Mouse (Mus musculus): ENCODE data around the gene Rap1gap2. TPM values are rescaled to one million over a fixed set of nuclear protein-coding genes. Genes with fewer than 3 reads are reported as not detected.
A peak's percentile ranks its signal among the peaks of the same experiment; 100 is the strongest.

The Rap1gap2 gene
- total RNA-seq, 2 experiments from 2014 or later = 0.82 to 3.2 TPM

DNA sequence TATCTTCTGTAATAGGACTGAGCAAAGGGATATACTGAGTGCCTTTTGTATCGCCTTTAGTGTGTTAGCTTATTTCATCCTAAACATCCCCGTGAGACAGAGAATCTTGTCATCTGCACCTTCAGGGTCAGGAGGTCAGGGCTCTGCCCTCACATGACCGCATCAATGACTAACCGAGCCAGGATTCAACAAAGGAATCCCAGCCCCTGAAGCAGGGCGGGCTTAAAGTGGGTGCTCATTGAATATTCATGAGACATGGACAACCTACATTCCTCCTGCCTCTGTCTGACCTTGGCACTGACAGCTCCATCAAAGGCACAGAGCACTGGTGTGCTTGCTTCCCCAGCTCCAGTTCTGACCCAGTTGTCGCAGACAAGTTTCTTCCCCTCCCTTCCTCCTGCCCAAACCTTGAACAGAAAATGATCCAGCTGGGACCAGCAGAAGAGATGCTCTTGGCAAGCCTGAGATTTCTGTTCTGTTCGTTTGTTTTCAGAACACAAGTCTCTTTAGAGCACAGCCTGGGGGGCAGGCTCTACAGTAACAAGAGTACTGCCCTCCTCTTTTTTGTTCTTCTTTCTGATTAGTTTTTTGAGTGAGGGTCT lies 61.8 kb downstream of the Rap1gap2 start:
- no peak for ATAC-seq (replicated peaks; ENCODE audit: poor library complexity, severe bottlenecking)

DNA sequence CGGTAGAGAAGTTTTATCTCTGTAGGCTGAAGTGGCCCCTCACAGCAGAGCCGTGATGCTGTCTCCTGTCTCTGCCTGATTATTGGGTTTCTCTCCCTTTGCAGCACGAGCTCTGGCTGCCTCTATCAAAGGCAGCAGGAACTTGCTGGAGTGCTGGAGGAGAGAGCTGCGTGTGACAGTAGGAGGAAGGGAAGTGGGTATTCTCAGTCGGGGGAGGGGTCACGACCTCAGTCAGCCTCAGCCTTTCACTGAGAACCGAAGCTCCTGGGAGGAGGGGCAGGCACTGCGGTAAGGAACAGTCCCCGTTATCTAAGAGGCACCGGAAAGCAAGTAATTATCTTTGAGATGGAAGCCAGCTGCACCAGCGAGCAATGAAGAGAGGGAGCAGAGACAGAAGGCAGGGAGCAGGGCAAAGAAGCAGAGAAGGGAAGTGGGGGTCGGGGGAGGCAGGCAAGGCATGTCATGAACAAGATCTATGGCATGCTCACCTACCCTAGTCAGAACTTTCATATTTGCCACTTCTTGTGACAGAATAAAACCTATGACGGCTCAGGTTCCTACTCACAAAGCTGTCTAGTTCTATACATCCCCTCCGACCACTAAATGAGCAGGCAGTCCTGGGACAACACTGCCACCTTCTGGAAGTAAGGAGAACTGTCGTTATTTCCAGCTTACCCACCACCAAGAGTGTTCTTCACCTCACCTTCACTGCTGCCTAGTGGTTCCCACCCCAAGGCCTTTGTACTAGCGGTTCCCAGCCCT lies 63.6 kb downstream of the Rap1gap2 start:
- peak; percentile 87 for ATAC-seq (replicated peaks; ENCODE audit: poor library complexity, severe bottlenecking)

DNA sequence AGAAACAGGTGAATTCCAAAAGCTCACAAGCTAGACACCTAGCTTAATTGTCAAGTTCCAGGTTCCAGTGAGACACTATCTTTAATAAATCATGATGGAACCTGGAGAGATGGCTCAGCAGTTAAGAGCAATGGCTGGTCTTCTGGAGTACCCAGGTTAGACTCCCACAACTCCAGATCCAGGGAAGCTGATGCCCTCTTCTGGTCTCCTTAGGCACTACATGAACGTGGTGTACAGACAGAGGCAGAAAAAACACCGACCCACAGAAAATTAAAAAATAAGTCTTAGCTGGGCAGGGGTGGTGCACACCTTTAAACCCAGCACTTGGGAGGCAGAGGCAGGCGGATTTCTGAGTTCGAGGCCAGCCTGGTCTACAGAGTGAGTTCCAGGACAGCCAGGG lies 64.5 kb downstream of the Rap1gap2 start:
- peak; percentile 50 for ATAC-seq (replicated peaks; ENCODE audit: poor library complexity, severe bottlenecking)

DNA sequence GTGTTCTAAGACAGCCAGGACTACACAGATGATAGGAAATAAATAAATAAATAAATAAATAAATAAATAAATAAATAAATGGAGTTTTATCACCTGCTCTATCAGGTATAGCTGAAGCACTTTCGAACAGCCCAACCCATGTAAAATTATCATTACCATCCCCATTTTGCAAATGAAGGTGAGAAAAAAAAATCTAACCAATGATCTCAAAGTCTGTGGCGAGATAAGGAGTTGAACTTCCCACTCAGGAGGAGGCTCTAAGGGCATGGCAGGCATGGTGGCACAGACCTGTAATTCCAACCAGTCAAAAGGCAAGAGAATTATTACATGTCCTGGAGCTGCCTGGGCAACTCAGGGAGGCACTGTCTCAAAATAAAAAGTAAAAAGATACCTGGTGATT lies 65.2 kb downstream of the Rap1gap2 start:
- no peak for ATAC-seq (replicated peaks; ENCODE audit: poor library complexity, severe bottlenecking)

DNA sequence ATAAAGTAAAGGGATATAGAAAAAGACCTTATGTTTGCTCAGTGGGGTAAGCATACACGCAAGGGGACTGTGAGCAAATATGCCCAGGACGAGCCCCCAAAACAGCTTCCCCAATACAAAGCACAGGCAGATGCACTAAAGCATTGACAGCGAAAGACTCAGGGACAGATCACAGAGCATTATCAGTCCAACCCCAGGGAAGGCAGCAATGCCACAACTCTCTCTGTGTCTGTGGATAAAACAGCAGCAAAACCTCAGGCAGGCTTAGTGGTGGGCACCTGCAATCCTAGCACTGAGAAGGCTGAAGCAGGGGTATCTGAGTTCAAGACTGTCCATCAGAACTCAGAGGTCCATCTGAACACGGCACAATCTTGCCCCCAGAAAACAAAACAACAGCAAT lies 73.4 kb downstream of the Rap1gap2 start:
- ATAC-seq (replicated peaks; ENCODE audit: poor library complexity, severe bottlenecking) = no peak

DNA sequence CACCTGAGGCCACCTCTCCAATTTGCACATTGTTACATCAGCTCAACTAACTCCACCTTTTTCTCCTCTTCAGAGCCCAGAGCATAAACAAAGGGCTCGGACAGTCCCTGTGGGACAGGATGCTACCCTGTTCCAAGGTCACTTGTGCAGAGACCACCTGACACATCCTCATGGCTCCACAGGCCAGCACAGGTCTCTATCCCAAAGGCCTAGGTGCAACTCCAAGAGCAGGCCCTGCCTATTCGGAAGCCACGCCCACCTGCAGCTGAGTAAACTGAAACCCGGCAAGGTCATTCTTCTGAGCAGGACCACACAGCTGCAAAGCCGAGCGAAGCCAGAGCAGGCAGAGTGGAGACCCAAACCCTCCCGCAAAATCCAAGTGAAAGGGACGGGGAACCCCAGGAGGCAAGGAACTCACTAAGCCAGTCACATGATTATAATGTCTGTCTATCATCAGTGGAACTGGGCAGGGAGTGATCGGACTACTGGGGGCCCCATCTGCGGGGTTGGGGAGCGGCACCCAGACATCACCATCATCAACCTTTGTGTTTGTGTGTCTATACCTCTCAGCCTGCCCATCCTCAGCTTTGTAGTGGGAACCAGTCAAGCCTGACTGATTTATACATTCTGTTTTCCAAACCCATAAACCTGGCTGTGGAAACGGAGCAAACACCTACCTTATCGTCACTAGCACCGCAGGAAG lies 74.4 kb downstream of the Rap1gap2 start:
- no peak for ATAC-seq (replicated peaks; ENCODE audit: poor library complexity, severe bottlenecking)

DNA sequence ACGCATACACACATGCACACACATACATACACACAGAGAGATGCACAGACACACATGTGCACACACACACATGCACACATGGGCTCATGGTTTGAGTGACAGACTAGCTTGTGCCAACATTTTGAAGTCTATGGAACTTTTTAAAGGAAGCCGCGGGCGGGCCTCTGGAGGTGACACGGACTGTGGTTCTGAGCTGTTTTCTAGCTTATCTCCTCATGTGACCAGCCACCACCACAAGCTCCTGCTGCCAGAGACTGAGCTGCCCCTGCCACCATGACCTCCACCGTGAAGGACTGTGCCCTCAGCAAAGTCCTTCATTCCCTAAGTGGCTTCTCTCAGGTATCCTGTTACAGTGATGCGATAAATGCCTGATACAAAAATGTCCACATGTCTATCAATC lies 76.3 kb downstream of the Rap1gap2 start:
- no peak for ATAC-seq (replicated peaks; ENCODE audit: poor library complexity, severe bottlenecking)

DNA sequence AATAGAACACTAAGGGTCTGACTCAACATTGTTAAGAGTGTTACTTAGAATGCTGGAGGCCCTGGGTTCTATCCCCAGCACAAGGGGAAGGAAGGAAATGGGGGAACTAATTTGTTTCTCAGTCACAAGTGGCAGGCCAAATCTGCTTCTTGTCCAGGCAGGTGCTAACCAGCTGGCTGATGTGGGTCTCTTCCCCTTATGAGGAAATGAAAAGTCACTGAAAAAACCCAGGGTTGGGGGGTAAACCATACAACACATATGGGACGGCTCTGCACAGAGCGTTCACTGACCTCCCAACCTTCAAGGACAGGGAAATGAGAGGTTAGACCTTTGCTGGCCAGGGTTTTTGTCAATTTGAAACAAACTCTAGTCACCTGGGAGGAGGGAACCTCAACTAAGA lies 77.7 kb downstream of the Rap1gap2 start:
- peak; percentile 15; the same call in 1 of the 2 replicates for ATAC-seq (replicated peaks; ENCODE audit: poor library complexity, severe bottlenecking)

DNA sequence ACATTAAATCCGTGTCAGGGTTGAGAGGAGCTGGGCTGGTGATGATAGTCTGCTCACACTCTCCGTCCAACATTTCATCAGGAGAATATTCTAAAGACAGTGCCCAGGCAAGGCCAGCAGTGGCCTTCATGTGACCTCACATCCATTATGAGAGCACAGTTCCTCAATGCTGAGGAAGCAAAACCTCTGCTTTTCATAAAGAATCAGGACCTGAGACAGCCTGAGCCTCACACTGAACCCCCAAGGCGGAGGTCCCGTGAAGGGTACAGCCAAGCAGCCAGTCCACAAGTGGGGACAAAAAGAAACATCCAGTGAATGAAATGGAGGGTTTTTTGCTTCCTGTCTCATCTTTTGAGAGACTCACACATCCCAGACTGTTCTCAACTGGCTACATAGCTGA lies 78.3 kb downstream of the Rap1gap2 start:
- ATAC-seq (replicated peaks; ENCODE audit: poor library complexity, severe bottlenecking) = no peak

DNA sequence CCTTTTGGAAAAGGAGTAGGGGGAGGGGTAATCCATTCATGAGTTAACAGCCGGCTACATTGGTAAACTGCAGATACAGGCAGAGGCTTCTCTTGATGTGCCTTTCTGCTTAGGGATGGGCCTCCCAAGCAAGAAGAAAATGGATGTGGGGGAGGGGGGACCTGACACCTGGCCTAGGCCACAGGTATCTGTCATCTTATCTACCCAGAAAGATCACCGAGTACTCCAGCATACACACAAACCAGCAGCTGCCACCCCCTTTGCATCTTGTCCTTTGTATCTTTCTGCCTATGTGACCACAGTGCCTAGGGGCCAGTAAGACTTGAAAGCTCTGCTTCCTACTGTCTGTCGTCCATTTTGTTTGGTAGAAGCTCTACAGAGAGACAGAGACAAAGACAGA lies 79.0 kb downstream of the Rap1gap2 start:
- ATAC-seq (replicated peaks; ENCODE audit: poor library complexity, severe bottlenecking) = no peak

DNA sequence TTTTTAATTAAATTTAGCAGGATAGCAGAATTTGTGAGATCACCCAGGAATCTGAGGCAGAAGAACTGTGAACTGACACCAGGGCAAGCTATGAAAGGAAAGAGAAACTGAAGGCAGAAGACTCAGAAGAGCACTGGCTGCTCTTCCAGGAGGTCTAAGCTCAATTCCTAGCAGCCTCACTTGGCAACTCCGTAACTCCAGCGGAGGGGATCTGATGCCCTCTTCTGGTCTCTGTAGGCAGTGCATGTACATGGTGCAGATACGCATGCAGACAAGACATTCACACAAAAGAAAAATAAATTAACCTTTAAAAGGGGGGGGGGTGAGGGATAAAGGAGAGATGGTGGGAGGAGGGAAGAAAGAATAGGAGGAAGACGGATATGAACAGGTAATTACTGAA lies 80.9 kb downstream of the Rap1gap2 start:
- ATAC-seq (replicated peaks; ENCODE audit: poor library complexity, severe bottlenecking) = peak; percentile 58

DNA sequence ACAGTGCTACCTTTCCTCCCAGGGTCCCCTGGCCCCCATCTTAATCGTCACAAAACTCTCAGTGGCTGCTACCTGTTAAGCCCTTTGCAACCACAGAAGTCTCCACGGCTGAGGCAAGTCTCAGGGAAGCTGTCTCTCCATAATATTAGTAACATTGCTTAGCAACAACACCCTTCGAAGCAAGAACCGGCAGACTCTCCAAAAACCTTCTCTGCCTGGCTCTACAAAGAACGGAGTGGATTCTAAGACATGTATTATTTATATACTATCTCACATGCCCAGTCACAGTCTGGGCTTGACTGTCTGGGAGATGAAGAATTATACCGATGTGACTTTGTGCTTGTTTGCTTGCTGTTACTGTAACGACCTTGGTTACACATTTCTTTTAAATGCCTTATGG lies 83.2 kb downstream of the Rap1gap2 start:
- no peak for ATAC-seq (replicated peaks; ENCODE audit: poor library complexity, severe bottlenecking)

DNA sequence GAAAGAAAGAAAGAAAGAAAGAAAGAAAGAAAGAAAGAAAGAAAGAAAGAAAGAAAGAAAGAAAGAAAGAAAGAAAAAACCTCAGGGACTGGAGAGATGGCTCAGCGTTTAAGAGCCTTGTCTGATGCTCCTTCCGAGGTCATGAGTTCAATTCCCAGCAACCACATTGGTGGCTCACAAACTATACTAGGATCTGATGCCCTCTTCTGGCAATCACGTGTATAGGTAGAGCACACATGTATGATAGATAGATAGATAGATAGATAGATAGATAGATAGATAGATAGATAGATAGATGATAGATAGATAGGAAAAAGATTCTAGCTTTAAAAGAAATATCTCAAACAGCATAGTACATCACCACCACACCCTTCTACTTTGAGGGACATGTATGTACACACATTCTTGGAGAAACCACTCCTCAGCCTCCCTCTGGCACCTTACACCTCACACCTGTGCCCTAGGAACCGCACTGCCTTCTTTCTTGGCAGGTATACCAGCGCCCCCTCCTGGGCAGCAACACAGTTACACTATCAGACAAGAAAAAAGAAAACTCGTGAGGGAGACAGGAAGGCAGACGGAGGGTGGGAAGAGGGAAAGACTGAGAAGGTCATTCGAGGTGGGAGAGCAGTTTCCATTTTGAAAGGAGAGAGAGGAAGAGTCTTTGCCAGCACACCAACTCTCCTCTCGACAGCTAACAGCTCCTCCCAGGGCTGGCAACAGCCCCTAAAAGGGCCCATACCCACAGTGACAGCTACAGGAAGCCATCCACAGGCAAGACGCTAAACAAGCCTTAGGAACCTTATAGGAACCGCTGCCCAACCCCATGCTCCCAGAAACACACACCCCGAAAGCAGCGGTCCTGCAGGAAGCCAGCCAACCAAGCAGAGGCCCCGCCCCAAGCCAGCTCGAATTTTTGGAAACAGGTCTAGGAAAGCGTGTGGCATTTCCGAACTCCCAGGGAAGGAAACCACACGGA lies 84.2 kb downstream of the Rap1gap2 start:
- ATAC-seq (replicated peaks; ENCODE audit: poor library complexity, severe bottlenecking) = peak; percentile 29

DNA sequence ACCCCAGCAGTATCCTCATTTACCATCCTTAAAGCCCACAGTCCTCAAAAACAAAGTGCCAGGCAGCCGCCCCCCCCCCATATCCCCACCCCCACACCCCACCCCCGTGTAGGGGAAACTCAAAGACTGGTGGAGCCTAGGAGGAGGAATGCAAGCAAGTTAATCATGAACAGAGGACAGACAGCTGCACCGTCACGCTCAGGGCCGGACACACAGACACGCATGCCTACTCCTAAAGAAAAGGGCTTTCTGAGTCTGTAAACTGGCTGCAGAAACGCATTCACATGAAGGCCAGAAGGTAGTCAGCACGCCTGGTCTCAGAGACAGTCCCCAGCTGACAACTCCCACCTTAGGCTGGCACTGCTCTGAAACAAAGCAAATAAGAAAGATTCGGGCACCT lies 85.1 kb downstream of the Rap1gap2 start:
- no peak for ATAC-seq (replicated peaks; ENCODE audit: poor library complexity, severe bottlenecking)

DNA sequence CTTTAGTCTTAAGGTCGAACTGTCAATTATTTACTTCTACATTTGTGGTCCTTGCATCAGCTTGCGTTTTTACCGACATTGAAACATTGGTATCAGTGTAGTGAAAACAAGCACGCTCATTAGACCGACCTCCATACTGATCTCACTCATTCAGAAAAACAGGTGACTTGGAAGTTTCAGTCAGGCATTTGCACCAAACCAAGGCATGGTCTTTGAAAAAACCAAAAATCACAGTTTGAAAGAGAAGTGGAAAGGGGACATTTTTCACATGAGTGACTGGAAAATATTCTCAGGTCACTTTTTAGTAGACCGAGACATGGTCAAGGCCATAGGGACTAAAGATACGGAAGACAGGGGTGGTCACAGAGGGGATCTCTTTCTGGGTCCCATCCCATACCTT lies 85.5 kb downstream of the Rap1gap2 start:
- ATAC-seq (replicated peaks; ENCODE audit: poor library complexity, severe bottlenecking) = no peak

DNA sequence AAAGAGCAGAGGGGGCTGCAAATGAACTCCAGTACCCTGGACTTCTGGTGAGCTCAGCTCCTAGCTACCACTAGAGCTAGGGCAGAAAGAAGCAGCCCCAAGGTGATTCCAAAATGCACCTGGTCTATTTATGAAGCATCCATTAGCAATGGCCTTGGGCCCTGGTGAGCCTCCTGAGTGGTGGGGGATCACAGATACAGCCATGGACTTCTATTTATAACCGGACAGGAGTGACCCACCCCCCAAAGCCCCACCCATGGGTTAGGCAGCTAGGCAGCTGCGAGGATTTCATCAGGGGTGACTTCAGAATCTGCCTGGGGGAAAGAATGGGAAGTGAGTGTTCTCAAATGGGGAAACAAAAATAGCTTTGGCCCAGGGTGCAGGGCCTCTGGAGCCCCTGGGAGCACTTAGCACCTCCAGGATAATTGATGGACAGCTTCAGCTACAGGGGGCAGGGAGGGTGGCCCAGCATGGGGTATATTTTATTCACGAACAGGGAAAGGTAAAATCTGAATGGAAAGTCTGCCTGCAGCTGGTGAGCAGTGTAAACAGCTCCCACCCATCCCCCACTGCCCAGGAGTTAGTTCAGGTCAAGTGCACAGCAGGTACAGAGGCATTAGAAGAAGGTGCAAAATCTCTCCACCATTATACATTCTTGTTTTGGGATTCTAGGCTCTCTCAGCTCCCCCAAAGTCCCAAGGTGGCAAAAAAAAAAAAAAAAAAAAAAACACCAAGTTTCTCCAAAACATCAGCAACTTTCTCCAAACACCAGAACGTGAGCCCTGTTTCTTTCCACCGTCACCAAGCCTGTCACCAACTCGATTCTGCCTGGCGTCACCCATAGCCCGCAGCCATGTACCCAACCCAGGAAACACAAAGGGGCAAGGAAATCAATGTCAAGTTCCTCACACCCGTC lies 86.4 kb downstream of the Rap1gap2 start:
- peak; percentile 71 for ATAC-seq (replicated peaks; ENCODE audit: poor library complexity, severe bottlenecking)

DNA sequence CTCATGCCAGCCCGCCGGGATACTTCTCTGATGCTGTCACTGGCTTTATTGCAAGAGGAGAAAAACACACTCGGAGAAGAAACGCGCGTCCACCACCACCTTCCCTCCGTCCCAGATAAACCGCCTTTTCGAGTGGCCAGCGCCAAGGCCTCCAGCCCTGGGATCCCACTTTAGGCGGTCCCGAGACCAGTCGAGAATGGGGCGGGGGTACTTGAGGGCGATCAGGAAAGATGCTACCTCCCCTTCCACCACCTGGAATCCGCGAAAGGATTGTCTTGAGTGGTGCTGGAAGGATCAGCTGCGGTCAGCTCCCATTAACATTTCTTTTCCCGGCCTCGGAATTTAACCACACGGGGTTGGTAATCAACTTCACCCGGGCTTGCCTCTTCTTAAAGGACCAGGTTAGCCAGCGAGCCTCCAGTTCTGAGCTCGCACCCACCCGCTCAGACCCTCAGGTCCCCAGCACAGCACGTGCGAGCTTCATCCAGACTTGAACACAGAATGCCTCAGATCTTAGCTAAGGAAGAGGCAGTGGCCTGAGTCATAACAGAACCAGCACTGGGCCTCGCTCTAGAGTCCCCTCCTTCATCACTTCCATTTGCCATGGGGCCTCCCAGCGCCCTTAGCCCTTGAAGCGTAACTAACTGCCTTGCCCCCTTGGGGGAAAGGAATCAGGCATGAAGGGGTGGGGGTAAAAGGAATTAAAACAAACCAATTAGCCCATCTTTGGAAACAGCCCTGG lies 87.3 kb downstream of the Rap1gap2 start:
- ATAC-seq (replicated peaks; ENCODE audit: poor library complexity, severe bottlenecking) = no peak

DNA sequence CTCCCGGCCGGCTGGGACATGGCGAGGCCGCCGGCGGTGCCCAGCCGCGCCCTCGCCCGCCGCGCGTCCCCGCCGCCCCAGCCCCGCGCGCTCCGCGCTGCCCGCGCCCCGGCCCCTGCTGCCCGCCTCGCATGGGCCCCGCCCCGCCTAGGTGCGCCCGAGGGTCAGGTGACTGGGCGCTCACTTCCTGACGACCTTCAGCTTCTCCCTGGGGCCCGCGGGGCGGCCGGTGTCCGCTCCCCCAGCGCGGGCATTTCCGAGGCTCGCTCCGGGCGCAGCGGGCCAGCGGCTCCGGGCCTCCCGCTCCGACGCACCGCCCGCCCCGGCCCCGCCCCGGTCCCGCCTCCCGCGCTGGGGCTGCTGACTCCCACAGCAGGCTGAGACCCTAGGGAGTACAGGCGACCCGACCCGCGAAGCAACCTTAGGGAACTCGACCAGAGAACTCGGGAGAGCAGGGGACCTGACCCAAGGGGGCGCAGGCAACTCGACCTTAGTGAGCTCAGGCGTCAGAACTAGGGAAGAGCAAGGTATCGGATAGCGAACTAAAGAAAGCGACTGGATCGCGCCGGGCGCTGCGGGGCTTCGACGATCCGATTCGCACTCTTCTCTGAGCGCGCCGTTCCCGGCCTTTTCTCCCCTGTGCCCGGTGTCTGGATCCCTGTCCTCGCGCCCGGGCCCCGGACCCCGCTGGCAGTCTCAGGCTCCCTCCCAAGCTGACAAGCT lies 88.1 kb downstream of the Rap1gap2 start:
- peak; percentile 18 for ATAC-seq (replicated peaks; ENCODE audit: poor library complexity, severe bottlenecking)

All from granulocyte monocyte progenitor cell, adult 5-6 weeks (primary cell).